Mouse (Mus musculus): ENCODE results near the gene Slc35g1. TPM values are rescaled to one million over a fixed set of nuclear protein-coding genes. Genes with fewer than 3 reads are reported as not detected.

Slc35g1 gene
- polyA plus RNA-seq, 1 experiment, result 2.2 TPM

DNA sequence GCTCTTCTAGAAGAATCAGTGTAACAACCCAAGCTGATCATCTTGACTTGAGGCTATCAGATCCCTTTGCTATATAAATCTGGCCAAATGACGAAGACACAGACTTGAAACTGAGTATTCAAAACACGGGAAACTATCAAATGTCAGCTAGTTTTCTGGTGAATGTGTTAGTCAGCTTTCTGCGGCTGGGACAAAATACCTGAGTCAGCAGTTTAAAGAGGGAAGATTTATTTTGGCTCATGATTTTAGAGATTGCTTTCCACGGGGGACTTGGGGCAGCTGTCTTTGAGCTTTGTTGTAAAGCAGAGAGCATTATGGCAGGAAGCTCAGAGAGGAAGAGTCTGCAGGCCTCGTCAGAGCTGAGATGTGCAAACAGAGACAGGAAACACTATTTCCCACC lies 50.0 kb downstream of the Slc35g1 start:
- no peak overlapping the region for H3K4me3 ChIP-seq (ENCODE audit: extremely low read depth, insufficient read depth, insufficient read length)
- 61% methylated on average over 5 of the region's 5 CpGs for WGBS
- DNase-seq (ENCODE audit: low read depth in 1 of 2, low spot score in 2 of 2), result no peak
- H3K27me3 ChIP-seq (ENCODE audit: control insufficient read depth, insufficient read depth, low read length), result no peaks in the 10 kb centered on the region
- H3K36me3 ChIP-seq (ENCODE audit: control insufficient read depth, insufficient read depth, low read length), result no peaks in the 10 kb centered on the region
- TF ChIP-seq CTCF (IDR thresholded peaks at IDR 0.05; ENCODE audit: extremely low read depth, insufficient read depth, insufficient read length, insufficient replicate concordance) (no peak), POLR2A (IDR thresholded peaks at IDR 0.05; ENCODE audit: low read depth, low read length) (no peak)
- no peaks in the 10 kb centered on the region for H3K4me1 ChIP-seq (ENCODE audit: control insufficient read depth, insufficient read depth, insufficient read length)
- H3K27ac ChIP-seq (ENCODE audit: insufficient read depth, low read length), result no peak overlapping the region

Other genes starting within 250 kb of the Slc35g1 start
- 2.7 and 2.9 TPM in 2 replicates for gene Fra10ac1, start 171.8 kb upstream of the Slc35g1 start, polyA plus RNA-seq (2012; rRNA removed)
- 0.02 TPM in 2 replicates for gene Lgi1, start 131.4 kb upstream of the Slc35g1 start, polyA plus RNA-seq (2012; rRNA removed)
- 1.7 and 2.6 TPM in 2 replicates for gene Plce1, start 85.1 kb downstream of the Slc35g1 start, polyA plus RNA-seq (2012; rRNA removed)